Mouse (Mus musculus): ENCODE results near the gene Rpl21. TPM values are rescaled to one million over a fixed set of nuclear protein-coding genes. Genes with fewer than 3 reads are reported as not detected.
A peak's percentile ranks its signal among the peaks of the same experiment; 100 is the strongest.

Gene Rpl21
- polyA plus RNA-seq, 1 experiment from 2014 or later: 378 TPM

DNA sequence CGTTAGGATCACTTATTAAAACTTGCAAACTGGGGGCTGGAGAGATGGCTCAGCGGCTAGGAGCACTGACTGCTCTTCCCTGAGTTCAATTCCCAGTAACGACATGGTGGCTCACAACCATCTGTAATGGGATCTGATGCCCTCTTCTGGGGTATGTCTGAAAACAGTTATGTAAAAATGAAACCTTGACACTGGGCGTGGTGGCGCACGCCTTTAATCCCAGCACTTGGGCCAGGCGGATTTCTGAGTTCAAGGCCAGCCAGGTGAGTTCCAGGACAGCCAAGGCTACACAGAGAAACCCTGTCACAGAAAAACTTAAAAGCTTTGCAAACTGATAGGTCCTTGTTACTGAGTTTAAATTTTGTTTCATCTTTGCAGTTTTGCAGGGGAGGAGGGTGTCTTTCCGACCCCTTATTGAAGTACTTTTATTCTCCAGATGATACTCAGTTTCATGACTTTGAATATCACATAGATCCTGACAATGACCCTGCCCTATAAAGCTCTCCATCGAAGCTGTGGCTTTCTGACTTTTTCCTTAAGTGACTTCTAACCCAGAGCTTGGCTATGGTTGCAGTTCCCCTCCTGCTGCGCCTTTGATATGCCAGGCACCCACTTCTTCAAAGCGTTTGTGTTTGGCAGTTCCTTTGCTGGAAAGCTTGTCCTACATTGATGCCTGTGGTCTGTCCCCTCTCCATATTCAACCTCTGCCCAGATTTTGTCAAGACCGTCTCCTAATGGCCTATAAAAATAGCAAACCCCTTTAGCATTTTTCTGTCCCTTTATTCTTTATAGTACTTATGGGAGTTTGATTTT, 6.4 kb downstream of the Rpl21 start:
- no peak overlapping the region for H3K9ac ChIP-seq
- H3K27ac ChIP-seq: no peak overlapping the region
- no peak overlapping the region for H3K4me2 ChIP-seq
- no peak overlapping the region for H3K4me3 ChIP-seq
- 48% methylated on average over 12 of the region's 12 CpGs for WGBS
- H3K4me1 ChIP-seq (replicated peaks): peaks cover 15% of the 10 kb centered on the region
- H3K27me3 ChIP-seq: no peaks in the 10 kb centered on the region
- no peak for ATAC-seq (ENCODE audit: low FRiP score)
- H3K36me3 ChIP-seq: peaks cover 53% of the 10 kb centered on the region
- H3K9me3 ChIP-seq: no peaks in the 10 kb centered on the region

DNA sequence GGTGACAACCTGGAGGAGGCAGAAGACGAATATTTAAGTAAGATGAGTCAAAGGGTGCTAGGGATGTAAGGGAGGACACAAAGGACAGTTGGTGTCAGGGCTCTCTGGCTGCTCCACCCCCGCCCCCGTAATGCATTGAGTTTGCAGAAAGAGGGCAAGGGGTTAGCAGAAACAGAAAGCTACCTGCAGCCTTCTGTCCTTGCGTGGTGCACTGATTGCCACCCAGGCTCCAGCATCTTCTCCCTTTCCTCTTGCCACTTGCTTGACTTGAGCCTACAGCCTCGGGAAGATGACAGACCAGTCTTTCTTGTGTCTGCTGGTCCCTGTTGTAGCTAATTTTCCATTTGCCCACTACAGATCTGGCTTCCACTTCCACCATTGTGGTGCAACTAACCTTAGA, 7.1 kb downstream of the Rpl21 start:
- Histone ChIP-seq H3K27me3 (no peaks in the 10 kb centered on the region), H3K36me3 (peaks cover 48% of the 10 kb centered on the region), H3K9ac (no peak overlapping the region), H3K27ac (no peak overlapping the region), H3K4me1 (replicated peaks) (peaks cover 13% of the 10 kb centered on the region), H3K4me2 (no peak overlapping the region), H3K9me3 (no peaks in the 10 kb centered on the region), H3K4me3 (no peak overlapping the region)
- 42% methylated on average over 5 of the region's 5 CpGs for WGBS
- no peak for ATAC-seq (ENCODE audit: low FRiP score)

GRCm38 (mm10) chr5:146840422-146840821, 7.7 kb downstream of the Rpl21 start:
- 88% methylated on average over 4 of the region's 4 CpGs for WGBS
- no peak for ATAC-seq (ENCODE audit: low FRiP score)
- Histone ChIP-seq H3K4me1 (replicated peaks) (peaks cover 11% of the 10 kb centered on the region), H3K27me3 (no peaks in the 10 kb centered on the region), H3K4me2 (no peak overlapping the region), H3K4me3 (no peak overlapping the region), H3K36me3 (peaks cover 42% of the 10 kb centered on the region), H3K27ac (no peak overlapping the region), H3K9me3 (no peaks in the 10 kb centered on the region), H3K9ac (no peak overlapping the region)

GRCm38 (mm10) chr5:146841301-146841700, 8.6 kb downstream of the Rpl21 start:
- H3K27me3 ChIP-seq: no peaks in the 10 kb centered on the region
- H3K4me1 ChIP-seq (replicated peaks): peaks cover 19% of the 10 kb centered on the region
- no peak overlapping the region for H3K4me3 ChIP-seq
- peaks cover 33% of the 10 kb centered on the region for H3K36me3 ChIP-seq
- H3K27ac ChIP-seq: no peak overlapping the region
- H3K9ac ChIP-seq: 0 out of 2 replicates have a peak overlapping the region, but pooled peaks have one; percentile 35
- 90% methylated on average over 5 of the region's 5 CpGs for WGBS
- H3K4me2 ChIP-seq: no peak overlapping the region
- H3K9me3 ChIP-seq: no peaks in the 10 kb centered on the region
- ATAC-seq (ENCODE audit: low FRiP score): no peak

DNA sequence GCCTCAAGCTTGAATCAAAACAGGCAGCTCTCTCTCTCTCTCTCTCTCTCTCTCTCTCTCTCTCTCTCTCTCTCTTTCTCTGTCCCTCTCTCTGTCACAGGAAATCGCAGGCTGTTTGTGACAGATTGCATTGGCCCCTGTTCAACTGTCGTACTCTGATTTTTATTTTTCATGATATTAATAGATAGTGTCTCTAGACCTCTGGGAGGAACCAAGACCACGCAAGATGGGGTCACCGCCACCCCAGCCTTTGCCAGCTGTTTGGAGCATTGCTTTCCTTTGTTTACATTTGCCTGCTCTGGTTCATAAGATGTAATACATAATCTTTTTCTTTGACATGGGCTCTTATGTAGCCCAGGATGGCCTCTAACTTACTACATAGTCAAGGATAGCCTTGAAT, 9.3 kb downstream of the Rpl21 start:
- H3K36me3 ChIP-seq: peaks cover 26% of the 10 kb centered on the region
- no peak overlapping the region for H3K4me2 ChIP-seq
- H3K9ac ChIP-seq: no peak overlapping the region
- no peak overlapping the region for H3K27ac ChIP-seq
- ATAC-seq (ENCODE audit: low FRiP score): no peak
- no peak overlapping the region for H3K4me3 ChIP-seq
- no peaks in the 10 kb centered on the region for H3K27me3 ChIP-seq
- peaks cover 17% of the 10 kb centered on the region for H3K4me1 ChIP-seq (replicated peaks)
- no peaks in the 10 kb centered on the region for H3K9me3 ChIP-seq
- 97% methylated on average over 4 of the region's 4 CpGs for WGBS

DNA sequence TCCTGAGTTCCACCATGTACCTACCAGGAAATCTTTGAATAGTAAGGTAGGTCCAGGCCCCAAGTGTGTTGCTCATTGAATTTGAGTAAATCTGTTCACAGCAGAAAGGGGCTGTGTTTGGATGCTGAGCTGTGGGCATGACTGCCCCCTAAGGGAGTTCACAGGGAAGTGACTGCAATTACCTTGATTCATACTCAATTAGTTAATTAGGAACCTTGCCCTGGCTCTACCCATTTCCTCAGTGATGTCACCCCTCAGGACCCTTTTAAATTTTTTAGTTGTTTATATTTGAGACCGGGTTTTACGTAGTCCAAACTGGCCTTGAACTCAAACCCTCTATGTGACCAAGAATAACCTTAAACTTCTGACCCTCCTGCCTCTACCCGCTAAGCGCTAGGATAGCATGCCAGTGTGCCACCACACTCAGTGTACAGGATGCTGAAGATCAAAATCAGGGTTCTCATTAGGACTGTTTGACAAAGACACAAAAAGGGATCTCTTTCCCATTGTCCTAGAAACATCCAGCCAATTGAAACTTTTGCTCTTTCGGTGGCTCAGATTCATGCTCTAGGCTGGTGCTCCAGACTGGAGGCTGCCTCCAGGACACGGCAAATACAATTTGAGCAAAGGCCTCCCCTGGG, 11.7 kb downstream of the Rpl21 start:
- H3K9ac ChIP-seq: peak overlapping the region; percentile 80
- peak overlapping the region; percentile 69 for H3K4me3 ChIP-seq
- peaks cover 4% of the 10 kb centered on the region; the same call in 1 of the 2 replicates for H3K36me3 ChIP-seq
- peak; percentile 38; the same call in 1 of the 2 replicates for ATAC-seq (ENCODE audit: low FRiP score)
- no peaks in the 10 kb centered on the region for H3K27me3 ChIP-seq
- H3K4me2 ChIP-seq: peak overlapping the region; percentile 97
- H3K4me1 ChIP-seq (replicated peaks): peaks cover 17% of the 10 kb centered on the region
- 7% methylated on average over 6 of the region's 6 CpGs for WGBS
- peak overlapping the region; percentile 80 for H3K27ac ChIP-seq
- no peaks in the 10 kb centered on the region for H3K9me3 ChIP-seq

DNA sequence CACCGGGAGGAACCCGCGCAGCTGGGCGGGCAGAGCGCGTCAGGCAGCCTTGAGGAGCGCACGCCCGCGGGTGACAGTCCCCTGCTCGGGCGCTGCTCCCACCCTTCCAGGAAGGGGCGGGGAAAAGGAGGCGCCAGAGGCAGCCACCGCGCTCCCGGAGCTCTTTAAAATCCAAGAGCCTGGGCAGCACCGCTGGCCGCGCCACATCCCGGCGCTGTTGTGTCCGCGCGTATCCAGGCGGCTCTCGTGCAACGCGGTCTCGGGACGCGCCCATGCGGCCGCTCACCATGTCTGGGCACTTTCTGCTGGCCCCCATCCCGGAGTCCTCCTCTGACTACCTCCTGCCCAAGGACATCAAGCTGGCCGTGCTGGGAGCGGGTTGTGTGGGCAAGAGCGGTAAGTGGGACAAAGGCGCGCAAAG, 12.3 kb downstream of the Rpl21 start, which contains the start of gene Rasl11a:
Gene Rasl11a (plus strand): TSS at position 127 of the 421 bp plus-strand sequence.
- peak; percentile 92 for ATAC-seq (ENCODE audit: low FRiP score)
- no peaks in the 10 kb centered on the region for H3K36me3 ChIP-seq
- no peaks in the 10 kb centered on the region for H3K9me3 ChIP-seq
- 0% methylated on average over 40 of the region's 40 CpGs for WGBS
- peak within 1 kb of the TSS; percentile 80 for H3K27ac ChIP-seq
- H3K4me2 ChIP-seq: peak within 1 kb of the TSS; percentile 97
- H3K4me3 ChIP-seq: peak within 1 kb of the TSS; percentile 69
- peak within 1 kb of the TSS; percentile 80 for H3K9ac ChIP-seq
- peaks cover 17% of the 10 kb centered on the region for H3K4me1 ChIP-seq (replicated peaks)
- H3K27me3 ChIP-seq: no peaks in the 10 kb centered on the region

- no peak for ATAC-seq (ENCODE audit: low FRiP score)
- H3K4me2 ChIP-seq: peak overlapping the region; percentile 97
- no peaks in the 10 kb centered on the region for H3K9me3 ChIP-seq
- H3K9ac ChIP-seq: peak overlapping the region; percentile 80; the same call in 1 of the 2 replicates
- no peak overlapping the region for H3K27ac ChIP-seq
- H3K4me1 ChIP-seq (replicated peaks): peaks cover 17% of the 10 kb centered on the region
- no peak overlapping the region for H3K4me3 ChIP-seq
- H3K27me3 ChIP-seq: no peaks in the 10 kb centered on the region
- 85% methylated on average over 2 of the region's 2 CpGs for WGBS
- no peaks in the 10 kb centered on the region for H3K36me3 ChIP-seq
These were observed 13.8 kb downstream of the Rpl21 start for GRCm38 (mm10) chr5:146846489-146846888.

DNA sequence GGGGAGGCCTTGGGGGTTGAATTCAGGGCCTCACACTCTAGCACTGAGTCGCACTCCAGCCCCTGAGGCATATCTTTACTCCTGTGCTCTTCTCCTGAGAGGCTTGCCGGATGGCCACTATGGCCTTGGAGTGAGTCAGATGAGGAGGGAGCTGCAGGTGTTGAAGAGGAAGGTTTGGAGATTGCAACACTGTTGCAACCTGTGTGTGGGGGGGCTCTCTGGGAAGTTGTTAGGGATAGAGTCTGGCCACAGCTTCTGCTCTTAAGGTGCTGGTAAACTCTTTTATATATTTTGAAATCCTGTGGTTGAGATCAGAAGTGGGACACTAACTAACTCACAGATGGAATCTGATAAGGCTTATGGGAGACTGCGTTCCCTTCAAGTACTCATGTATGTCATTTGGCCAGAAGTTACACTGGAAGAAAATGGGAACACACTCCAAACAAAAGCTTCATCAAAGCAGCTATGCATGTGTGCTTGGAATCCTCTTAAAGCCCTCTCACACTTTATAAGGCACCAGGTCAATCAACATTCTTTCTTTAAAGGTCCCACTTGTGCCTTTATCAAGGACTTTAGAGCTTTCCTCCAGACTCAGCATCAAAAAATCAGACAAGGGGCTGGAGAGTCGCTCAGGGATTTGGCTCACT, 16.4 kb downstream of the Rpl21 start:
- ATAC-seq (ENCODE audit: low FRiP score): no peak
- H3K36me3 ChIP-seq: no peaks in the 10 kb centered on the region
- peaks cover 17% of the 10 kb centered on the region for H3K4me1 ChIP-seq (replicated peaks)
- WGBS: 96% methylated on average over 4 of the region's 4 CpGs
- H3K27me3 ChIP-seq: no peaks in the 10 kb centered on the region
- H3K9me3 ChIP-seq: no peaks in the 10 kb centered on the region
- no peak overlapping the region for H3K4me3 ChIP-seq
- H3K27ac ChIP-seq: no peak overlapping the region
- no peak overlapping the region for H3K4me2 ChIP-seq
- no peak overlapping the region for H3K9ac ChIP-seq

DNA sequence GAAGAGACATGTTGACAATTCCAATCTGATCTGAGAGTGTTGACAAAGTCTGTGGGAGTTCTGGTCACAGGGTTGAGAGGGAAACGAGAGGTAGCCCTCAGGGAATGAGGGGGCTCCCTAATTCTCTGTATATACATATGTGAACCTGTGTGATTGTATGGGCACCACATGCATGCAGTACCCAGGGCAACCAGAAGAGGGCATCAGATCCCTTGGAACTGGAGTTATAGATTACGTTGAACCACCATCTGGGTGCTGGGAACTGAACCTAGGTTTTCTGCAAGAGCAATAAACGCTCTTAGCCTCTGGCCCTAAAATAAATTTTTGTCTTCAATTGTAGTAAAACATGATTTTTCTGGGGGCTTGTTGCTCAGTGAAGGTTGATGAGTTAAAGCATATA, 23.4 kb downstream of the Rpl21 start:
- Histone ChIP-seq H3K4me3 (no peak overlapping the region), H3K27ac (no peak overlapping the region), H3K27me3 (no peaks in the 10 kb centered on the region), H3K4me2 (no peak overlapping the region), H3K9ac (no peak overlapping the region), H3K36me3 (no peaks in the 10 kb centered on the region), H3K4me1 (replicated peaks) (peaks cover 8% of the 10 kb centered on the region; the same call in 1 of the 2 replicates), H3K9me3 (no peaks in the 10 kb centered on the region)
- WGBS: 95% methylated on average over 3 of the region's 3 CpGs
- no peak for ATAC-seq (ENCODE audit: low FRiP score)

GRCm38 (mm10) chr5:146857620-146858019, 24.9 kb downstream of the Rpl21 start:
- ATAC-seq (ENCODE audit: low FRiP score): no peak
- Histone ChIP-seq H3K9ac (no peak overlapping the region), H3K4me3 (no peak overlapping the region), H3K36me3 (no peaks in the 10 kb centered on the region), H3K27ac (no peak overlapping the region), H3K4me1 (replicated peaks) (peaks cover 8% of the 10 kb centered on the region; the same call in 1 of the 2 replicates), H3K27me3 (no peaks in the 10 kb centered on the region), H3K4me2 (no peak overlapping the region), H3K9me3 (no peaks in the 10 kb centered on the region)
- 83% methylated on average over 8 of the region's 8 CpGs for WGBS

DNA sequence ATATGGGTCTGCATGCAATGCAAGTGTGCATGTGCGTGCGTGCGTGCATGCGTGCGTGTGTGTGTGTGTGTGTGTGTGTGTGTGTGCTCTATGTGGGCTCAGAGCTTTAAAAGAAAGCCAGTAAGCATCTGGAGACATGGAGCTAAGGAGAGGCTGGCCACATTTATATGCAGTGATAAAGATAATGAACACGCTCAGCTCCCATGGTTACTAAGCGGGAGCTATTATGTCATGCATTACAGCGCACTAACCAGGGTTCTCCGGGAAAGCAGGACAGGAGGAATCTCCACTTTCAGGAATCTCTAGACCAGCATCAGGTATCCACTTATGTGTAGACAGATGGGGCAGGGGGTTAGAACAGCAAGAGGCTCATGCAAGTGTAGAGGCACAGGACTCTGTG, 26.1 kb downstream of the Rpl21 start:
- Histone ChIP-seq H3K27ac (no peak overlapping the region), H3K9me3 (no peaks in the 10 kb centered on the region), H3K27me3 (no peaks in the 10 kb centered on the region), H3K9ac (no peak overlapping the region), H3K36me3 (no peaks in the 10 kb centered on the region), H3K4me3 (no peak overlapping the region), H3K4me1 (replicated peaks) (peaks cover 8% of the 10 kb centered on the region; the same call in 1 of the 2 replicates), H3K4me2 (no peak overlapping the region)
- 88% methylated on average over 9 of the region's 9 CpGs for WGBS
- ATAC-seq (ENCODE audit: low FRiP score): peak; percentile 54; the same call in 1 of the 2 replicates

All from hindbrain, embryonic 13.5 days (tissue).